Mouse (Mus musculus) layer of hippocampus, adult 9-10 months (tissue): ENCODE measurements at regions not wholly inside any gene's neighbourhood (a gene's known extent, or its start where the extent isn't known, plus 50 kb on each side); places are given as distances from the start of the nearest gene placed in this dataset.

ENCODE experiments used
- DNase-seq: peaks from one replicate; pipeline ENCODE4 v3.0.0; 2022; ENCODE audit warnings: low spot score

DNA sequence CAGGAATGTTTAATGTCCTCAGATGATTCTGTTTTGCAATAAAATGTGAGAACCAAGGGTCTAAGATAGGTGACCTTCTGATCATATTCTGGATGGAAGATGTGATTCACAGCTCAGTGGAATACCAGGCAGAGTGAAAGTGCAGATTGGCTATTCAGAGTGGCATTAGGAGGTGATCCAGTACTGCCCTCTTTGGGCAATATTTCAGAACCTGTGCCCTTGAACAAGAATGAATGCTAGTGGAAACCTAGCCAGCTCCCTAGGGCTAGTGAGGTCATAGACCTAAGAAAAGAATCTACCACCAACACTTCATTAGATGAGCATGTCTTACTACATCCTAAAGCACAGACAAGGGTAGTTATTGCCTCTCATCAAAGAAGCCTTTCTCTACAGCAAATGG is 372.7 kb upstream of the Trib2 start:
- no peak for DNase-seq

DNA sequence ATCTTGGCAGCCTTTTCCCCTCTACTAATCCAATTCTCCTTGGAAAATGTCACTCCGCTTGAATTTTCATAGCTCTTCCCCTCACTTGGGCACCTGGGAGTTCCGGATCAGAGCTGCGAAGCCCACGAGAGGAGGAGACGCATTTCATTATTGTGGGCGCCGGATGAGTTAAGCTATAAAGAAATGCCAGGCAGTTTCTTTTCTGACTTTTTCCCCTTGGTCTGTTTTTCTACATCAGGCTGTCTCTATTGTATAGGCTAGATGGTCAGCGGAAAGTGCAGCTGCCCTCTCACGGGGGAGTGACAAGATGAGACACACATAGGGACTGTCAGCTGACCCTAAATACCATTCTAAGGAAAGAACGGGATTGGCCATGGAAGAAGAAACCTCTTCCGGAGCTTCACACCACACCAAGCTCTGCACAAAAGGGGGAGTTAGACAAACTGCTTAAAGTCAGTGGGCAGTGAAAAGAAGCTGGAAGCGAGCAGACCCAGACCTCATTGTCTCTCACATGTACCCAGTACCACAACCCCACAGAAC is 369.3 kb upstream of the Trib2 start:
- DNase-seq: no peak

- no peak for DNase-seq
Observed at GRCm38 (mm10) chr12:16185431-16185923, 368.8 kb upstream of the Trib2 start.

GRCm38 (mm10) chr12:16183055-16183454 is 366.3 kb upstream of the Trib2 start:
- DNase-seq: no peak

DNA sequence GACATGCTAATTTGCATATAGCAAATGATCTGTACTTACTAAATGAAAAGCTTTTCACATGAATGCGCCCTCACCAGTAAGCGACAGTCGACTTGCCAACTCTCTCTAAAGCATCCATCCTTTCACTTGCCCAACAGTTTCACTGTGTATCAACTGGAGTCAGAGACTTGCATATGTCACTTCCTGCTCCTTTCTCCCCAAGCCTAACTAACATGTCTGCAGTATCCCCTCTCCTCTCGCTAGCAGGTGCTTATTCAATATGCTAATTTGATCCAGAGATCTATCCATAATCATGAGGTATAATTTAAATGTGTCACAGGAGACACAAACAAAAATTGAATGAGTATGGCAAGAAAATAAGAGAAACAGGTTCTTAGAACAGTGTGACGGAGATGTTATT is 364.9 kb upstream of the Trib2 start:
- DNase-seq: no peak

GRCm38 (mm10) chr12:16179897-16180296 is 363.2 kb upstream of the Trib2 start:
- no peak for DNase-seq

DNA sequence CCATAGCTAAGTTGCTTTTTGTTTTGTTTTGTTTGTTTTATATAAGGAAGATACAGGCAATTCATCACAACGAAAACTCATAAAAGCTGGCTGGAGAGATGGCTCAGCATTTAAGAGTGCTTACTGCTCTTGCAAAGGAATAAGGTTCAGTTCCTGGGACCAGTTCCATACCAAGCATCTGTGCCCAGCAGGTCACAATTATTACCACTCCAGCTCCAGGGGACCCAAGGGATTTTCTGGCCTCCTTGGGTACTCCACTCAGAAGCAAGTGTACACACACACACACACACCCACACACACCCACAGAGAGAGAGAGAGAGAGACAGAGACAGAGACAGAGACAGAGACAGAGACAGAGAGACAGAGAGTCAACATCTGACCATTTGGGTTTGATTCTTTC is 359.6 kb upstream of the Trib2 start:
- DNase-seq: no peak

DNA sequence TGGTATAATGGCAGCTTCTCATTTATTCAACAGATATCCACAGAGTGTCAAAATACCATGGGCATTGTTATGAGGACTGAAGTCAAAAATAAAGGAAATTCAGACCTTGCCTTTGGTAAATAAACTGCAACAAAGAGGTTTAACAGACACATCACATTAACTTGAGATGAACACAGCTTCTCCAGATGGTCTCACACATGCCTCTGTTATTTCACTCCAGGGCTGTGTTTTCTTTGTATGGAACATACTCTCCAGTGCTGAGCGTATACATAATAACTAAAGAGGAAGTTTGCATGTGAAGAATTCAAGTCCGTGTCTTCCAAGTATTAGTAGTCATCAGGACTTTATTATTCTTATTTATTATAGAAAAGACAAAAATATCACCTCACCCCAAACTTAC is 355.5 kb upstream of the Trib2 start:
- no peak for DNase-seq

GRCm38 (mm10) chr12:16171636-16172035 is 354.9 kb upstream of the Trib2 start:
- no peak for DNase-seq

DNA sequence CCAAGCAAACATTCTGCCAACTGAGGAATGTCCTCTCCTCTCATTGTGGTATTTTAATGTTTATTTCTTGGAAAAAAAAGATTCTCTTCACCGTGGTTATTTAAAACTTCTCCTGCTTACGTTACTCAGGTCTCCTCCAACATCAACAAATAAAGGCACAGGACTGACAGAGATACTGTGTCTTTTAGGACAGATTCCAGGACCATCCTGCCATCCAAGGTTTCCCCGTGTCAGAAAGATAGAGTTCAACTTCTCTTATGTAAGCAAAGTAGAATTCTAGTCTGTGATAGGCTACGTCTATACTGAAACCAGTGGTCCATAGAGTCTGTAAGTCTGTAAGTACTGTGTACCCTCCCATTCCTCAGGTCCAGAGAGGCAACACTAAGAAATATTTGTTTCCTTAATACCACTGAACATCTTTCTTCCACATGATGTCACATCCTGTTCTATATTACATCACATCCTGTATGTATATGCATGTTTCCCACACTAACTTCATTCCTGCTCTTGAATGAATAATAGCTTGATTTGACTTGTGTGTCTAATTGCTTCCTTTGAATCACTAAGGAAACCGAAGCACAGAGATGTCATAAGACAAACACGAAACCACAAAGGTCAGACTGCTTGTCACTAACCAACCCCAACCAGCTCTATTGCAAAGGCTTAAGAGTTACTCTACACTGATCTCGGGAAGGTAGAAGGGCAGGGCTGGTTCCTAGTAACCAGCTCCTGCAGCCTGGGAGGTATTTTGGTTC is 353.2 kb upstream of the Trib2 start:
- DNase-seq: no peak

GRCm38 (mm10) chr12:16167793-16168343 is 351.1 kb upstream of the Trib2 start:
- DNase-seq: no peak

DNA sequence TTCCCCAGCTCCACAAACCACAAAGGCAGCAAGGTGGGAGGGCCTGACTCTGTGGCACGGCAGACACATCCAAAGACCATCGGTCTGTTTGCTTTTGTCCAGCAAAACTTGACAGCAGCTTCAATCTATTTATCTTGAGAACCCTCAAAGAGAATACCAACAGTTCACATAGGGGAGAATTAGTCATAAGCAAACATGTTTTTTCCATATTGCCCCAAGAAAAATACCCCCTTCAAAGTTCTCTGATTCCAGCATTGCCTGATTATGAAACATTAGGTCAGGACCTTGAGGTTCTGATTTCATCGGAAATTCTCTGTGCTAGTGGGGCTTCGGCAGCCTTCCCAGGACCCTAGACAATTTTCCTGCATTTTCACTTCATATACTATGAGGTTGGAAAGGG is 348.4 kb upstream of the Trib2 start:
- no peak for DNase-seq

DNA sequence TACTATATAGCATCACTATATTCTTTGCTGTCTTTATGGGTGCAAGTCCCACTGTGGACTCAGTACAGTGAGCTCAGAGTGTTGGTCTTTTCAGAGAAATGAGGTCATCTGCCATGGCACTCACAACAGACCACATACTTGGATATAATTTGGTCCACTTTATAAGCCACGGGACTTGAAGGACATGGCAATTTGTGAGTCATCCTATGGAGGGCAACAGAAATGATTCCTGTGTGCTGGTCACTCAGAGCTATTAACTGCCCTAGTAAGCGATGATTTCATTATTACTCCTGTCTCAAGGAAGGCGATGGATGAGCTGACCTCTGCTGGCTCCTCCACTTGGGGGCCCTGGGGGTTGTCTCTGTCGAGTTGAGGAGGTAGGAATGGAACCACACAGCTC is 345.2 kb upstream of the Trib2 start:
- DNase-seq: no peak

- DNase-seq: no peak
Observed at GRCm38 (mm10) chr12:16157896-16158295, 341.2 kb upstream of the Trib2 start.

DNA sequence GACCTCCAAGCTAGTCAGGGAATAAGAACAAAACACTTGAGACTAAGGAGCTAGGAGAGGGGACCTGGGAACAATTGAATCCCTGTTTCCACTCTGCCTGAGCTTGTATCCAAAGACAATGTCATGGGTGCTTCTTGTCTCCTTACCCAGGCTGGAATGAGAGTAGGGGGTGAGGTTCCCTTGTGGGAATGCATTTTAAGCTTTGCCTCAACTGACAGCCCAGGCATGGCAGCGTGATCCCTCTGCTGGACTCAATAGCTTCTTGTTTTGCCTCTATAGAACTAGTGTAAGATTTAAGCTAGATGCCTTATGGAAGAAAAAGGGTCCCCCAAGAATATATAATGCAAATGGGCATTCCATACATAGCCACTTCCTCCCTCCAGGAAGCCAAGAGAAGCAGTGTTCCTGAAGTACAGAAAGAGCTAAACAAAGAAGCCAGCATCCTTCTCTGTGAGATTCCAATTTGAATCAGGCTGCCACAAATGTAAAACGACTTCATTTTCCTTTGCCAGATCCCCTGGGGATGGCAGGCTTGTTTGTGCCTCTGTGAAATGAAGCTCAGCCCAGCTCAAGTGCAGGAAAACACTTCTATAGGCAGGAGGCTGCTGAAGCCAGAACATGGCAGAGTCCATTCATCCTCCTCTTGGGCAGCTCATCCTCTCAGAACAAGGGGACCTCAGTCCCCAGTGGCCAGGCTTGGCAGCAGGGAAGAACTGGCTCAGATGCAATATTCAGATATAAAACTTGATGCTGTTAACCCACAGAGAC is 339.3 kb upstream of the Trib2 start:
- DNase-seq: no peak

GRCm38 (mm10) chr12:16154256-16154655 is 337.5 kb upstream of the Trib2 start:
- no peak for DNase-seq

- no peak for DNase-seq
Observed at GRCm38 (mm10) chr12:16152108-16152507, 335.4 kb upstream of the Trib2 start.

- DNase-seq: no peak
Observed at GRCm38 (mm10) chr12:16151170-16151702, 334.5 kb upstream of the Trib2 start.

DNA sequence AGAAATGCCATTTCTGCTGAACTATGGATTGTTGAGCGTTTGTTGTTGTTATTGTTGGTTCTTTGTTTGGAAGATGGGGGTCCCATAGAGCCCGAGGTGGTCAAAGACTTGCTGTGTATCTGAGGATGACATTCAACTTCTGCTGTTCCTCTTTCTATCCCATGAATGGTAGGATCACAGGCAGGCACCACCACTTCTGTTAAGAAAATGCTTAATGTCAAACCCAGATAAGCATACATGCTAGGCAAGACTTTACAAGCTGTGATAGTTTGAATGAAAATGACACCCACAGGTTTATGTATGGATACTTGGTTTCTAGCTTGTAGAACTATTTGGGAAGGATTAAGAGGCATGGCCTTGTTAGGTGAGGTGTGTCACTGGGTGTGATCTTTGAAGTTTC is 330.2 kb upstream of the Trib2 start:
- DNase-seq: no peak

DNA sequence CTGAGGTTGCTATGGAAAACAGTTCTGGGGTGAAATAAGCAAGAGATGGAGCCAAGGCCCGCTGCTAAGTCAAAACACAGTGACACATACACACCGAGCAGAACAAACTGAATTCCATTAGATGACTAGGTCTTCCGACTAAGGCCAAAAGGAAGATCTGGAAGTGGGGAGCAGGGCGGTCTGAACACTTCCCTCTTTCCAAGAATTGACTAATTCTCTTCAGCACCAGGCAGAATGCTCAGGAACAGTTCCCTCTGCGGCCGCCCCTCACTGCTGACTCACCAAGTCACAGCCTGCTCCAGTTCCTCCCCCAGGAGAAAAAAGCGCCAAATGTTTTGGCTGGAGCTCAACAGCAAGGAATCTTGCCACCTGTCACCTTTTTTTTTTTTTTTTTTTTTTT is 328.9 kb upstream of the Trib2 start:
- DNase-seq: no peak

DNA sequence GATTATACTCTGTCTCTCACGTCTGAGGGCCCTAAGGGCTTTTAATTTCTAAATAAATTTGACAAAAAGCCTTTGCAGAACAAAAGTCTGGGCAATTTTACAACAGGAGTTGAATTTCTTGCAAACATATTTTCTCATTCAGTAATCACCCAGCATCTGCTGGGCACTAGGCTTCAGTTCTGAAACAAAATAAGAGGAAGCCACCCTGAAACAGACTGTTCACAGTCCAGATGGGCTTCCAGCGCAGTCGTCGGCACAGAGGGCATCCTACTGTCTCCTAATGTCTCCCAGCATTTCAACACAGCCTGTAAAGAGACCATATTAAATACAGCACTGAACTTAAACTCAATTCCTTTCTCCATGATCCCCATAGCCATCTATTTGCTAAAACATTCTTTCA is 324.5 kb upstream of the Trib2 start:
- DNase-seq: no peak

DNA sequence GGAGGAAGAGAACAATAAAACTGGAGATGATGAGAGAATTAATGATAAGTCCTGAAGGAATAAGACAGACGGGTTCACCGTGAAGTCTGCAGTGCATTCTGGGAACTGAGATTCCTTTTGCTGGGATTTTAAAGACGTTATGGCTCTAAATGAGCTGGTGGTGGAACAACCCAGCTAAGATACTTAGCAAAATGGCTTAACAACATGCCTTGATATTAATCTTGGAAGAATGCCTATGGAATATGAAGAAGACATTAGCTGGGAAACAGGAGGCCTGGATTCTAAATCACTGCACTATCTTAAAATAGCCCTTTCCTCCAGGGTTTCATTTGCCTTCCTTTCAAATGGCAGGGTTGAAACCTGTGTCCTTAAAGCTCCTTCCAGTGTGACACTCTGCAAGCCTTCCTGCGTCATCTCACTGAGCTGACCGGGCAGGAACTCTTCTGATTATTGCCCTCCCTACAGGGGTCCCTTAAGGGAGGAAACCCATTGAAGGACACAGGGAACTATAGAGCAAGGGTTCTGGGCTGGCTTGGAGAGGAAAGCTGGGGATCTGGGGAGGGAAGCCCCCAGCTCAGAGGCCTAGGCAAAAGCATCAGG is 323.9 kb upstream of the Trib2 start:
- no peak for DNase-seq
